Mouse (Mus musculus) CH12.LX (cell line): ENCODE results near the gene Lef1. TPM values are rescaled to one million over a fixed set of nuclear protein-coding genes. Genes with fewer than 3 reads are reported as not detected.

Experiments
- DNase-seq: peaks from one replicate; pipeline ENCODE4 v3.0.0-alpha.2; 2013; ENCODE audit errors: extremely low read depth
- H3K27ac ChIP-seq: 2 replicates; pipeline ENCODE4 v1.5.1; 2012; ENCODE audit warnings: low read depth, mild to moderate bottlenecking, control low read depth, moderate library complexity; ENCODE audit not compliant: insufficient read depth
- H3K27me3 ChIP-seq: replicated peaks from 2 replicates; pipeline ENCODE3; 2012; ENCODE audit warnings: inconsistent platforms
- H3K36me3 ChIP-seq, 2 experiments: replicated peaks in 1 of 2; 2 replicates each; pipeline versions ENCODE3 to v1.6.1; 2012; ENCODE audit warnings: inconsistent platforms in 1 of 2, low read length in 1 of 2, mild to moderate bottlenecking in 1 of 2, mixed read lengths in 1 of 2, moderate library complexity in 1 of 2; ENCODE audit not compliant: control insufficient read depth in 1 of 2, insufficient read depth in 1 of 2
- H3K4me1 ChIP-seq, 2 experiments: 2 replicates each; pipeline ENCODE4 v1.6.1; 2012; ENCODE audit warnings: inconsistent platforms in 1 of 2, moderate library complexity in 1 of 2; ENCODE audit not compliant: insufficient read depth in 2 of 2, control insufficient read depth in 1 of 2
- H3K4me2 ChIP-seq: 2 replicates; pipeline ENCODE4 v1.6.1; 2012; ENCODE audit warnings: low read depth, mild to moderate bottlenecking, control low read depth; ENCODE audit not compliant: poor library complexity, insufficient read depth, severe bottlenecking
- H3K4me3 ChIP-seq, 3 experiments: fragments of 150-350 bp in 1 of 3; sonication (generic) in 1 of 3; replicated peaks in 1 of 3; 2 replicates each; pipeline versions ENCODE3 to v1.5.1; 2011 to 2012; ENCODE audit warnings: low read depth in 2 of 3, low read length in 2 of 3, mild to moderate bottlenecking in 2 of 3, moderate library complexity in 2 of 3, control low read depth in 1 of 3, improper control_type of control experiment in 1 of 3, inconsistent platforms in 1 of 3, mixed read lengths in 1 of 3; ENCODE audit not compliant: poor library complexity in 1 of 3
- H3K79me2 ChIP-seq: replicated peaks from 2 replicates; pipeline ENCODE4 v1.6.1; 2012; ENCODE audit warnings: mild to moderate bottlenecking, moderate library complexity; ENCODE audit not compliant: control insufficient read depth, poor library complexity, insufficient read depth, severe bottlenecking; ENCODE audit errors: extremely low read depth
- H3K9ac ChIP-seq: 2 replicates; pipeline ENCODE4 v1.6.1; 2012; ENCODE audit warnings: low read depth, mild to moderate bottlenecking, control low read depth, moderate library complexity; ENCODE audit not compliant: insufficient read depth
- H3K9me3 ChIP-seq: replicated peaks from 2 replicates; pipeline ENCODE3; 2012; ENCODE audit warnings: low read length, inconsistent platforms, mixed read lengths
- BHLHE40 ChIP-seq: IDR thresholded peaks from 2 replicates; pipeline ENCODE4 v1.6.1; 2011; ENCODE audit warnings: mild to moderate bottlenecking, low read depth, low read length, improper control_type of control experiment
- CHD1 ChIP-seq: IDR thresholded peaks from 2 replicates; pipeline ENCODE4 v1.6.1; 2012; ENCODE audit warnings: low read depth, low read length, improper control_type of control experiment, inconsistent platforms
- CHD2 ChIP-seq: IDR thresholded peaks from 2 replicates; pipeline ENCODE4 v1.6.1; 2011; ENCODE audit warnings: low read length, improper control_type of control experiment
- CTCF ChIP-seq, 2 experiments: IDR thresholded peaks in 1 of 2; conservative IDR thresholded peaks in 1 of 2; 2 replicates each; pipeline ENCODE4 v1.5.1; 2011 to 2012; ENCODE audit warnings: low read depth in 2 of 2, low read length in 2 of 2, improper control_type of control experiment in 1 of 2, inconsistent platforms in 1 of 2, mild to moderate bottlenecking in 1 of 2, moderate library complexity in 1 of 2
- E2F4 ChIP-seq: IDR thresholded peaks from 2 replicates; pipeline ENCODE4 v1.6.1; 2011; ENCODE audit warnings: low read depth, low read length, improper control_type of control experiment; ENCODE audit not compliant: insufficient replicate concordance
- EP300 ChIP-seq: IDR thresholded peaks from 2 replicates; pipeline ENCODE4 v1.6.1; 2011; ENCODE audit warnings: low read length, improper control_type of control experiment
- ETS1 ChIP-seq: conservative IDR thresholded peaks from 2 replicates; pipeline ENCODE4 v1.6.1; 2012; ENCODE audit warnings: low read depth, mild to moderate bottlenecking, inconsistent platforms, low read length, improper control_type of control experiment, moderate library complexity
- GABPA ChIP-seq: IDR thresholded peaks from 2 replicates; pipeline ENCODE4 v1.6.1; 2012; ENCODE audit warnings: low read depth, low read length, improper control_type of control experiment, inconsistent platforms; ENCODE audit not compliant: insufficient replicate concordance
- HCFC1 ChIP-seq: IDR thresholded peaks from 2 replicates; pipeline ENCODE4 v1.6.1; 2012; ENCODE audit warnings: low read depth, mild to moderate bottlenecking, inconsistent platforms, low read length, improper control_type of control experiment
- IRF4 ChIP-seq: IDR thresholded peaks from 2 replicates; pipeline ENCODE4 v1.6.1; 2014; ENCODE audit warnings: low read depth, mild to moderate bottlenecking, inconsistent platforms, low read length, improper control_type of control experiment
- JUN ChIP-seq: IDR thresholded peaks from 2 replicates; pipeline ENCODE4 v1.6.1; 2011; ENCODE audit warnings: low read depth, mild to moderate bottlenecking, low read length, improper control_type of control experiment, moderate library complexity; ENCODE audit not compliant: insufficient read depth
- JUND ChIP-seq: conservative IDR thresholded peaks from 2 replicates; pipeline ENCODE4 v1.6.1; 2011; ENCODE audit warnings: low read depth, low read length, improper control_type of control experiment
- MAFK ChIP-seq: IDR thresholded peaks from 2 replicates; pipeline ENCODE4 v1.6.1; 2011; ENCODE audit warnings: low read length, improper control_type of control experiment; ENCODE audit not compliant: insufficient replicate concordance
- MAX ChIP-seq: IDR thresholded peaks from 2 replicates; pipeline ENCODE4 v1.6.1; 2011; ENCODE audit warnings: low read length, improper control_type of control experiment
- MAZ ChIP-seq: IDR thresholded peaks from 2 replicates; pipeline ENCODE4 v1.6.1; 2012; ENCODE audit warnings: low read depth, mild to moderate bottlenecking, inconsistent platforms, low read length, improper control_type of control experiment, moderate library complexity
- MXI1 ChIP-seq: IDR thresholded peaks from 2 replicates; pipeline ENCODE4 v1.6.1; 2011; ENCODE audit warnings: mild to moderate bottlenecking, low read depth, low read length, improper control_type of control experiment
- MYC ChIP-seq: IDR thresholded peaks from 2 replicates; pipeline ENCODE4 v1.6.1; 2011; ENCODE audit warnings: low read depth, mild to moderate bottlenecking, improper control_type of control experiment, low read length
- NELFE ChIP-seq: IDR thresholded peaks from 2 replicates; pipeline ENCODE4 v1.6.1; 2011; ENCODE audit warnings: low read depth, low read length, improper control_type of control experiment
- NRF1 ChIP-seq: IDR thresholded peaks from 2 replicates; pipeline ENCODE4 v1.6.1; 2014; ENCODE audit warnings: low read depth, mild to moderate bottlenecking, inconsistent platforms, low read length, improper control_type of control experiment, moderate library complexity
- PAX5 ChIP-seq: IDR thresholded peaks from 2 replicates; pipeline ENCODE4 v1.6.1; 2012; ENCODE audit warnings: low read length, inconsistent platforms, mixed read lengths
- POLR2A ChIP-seq: IDR thresholded peaks from 2 replicates; pipeline ENCODE4 v1.6.1; 2011; ENCODE audit warnings: low read depth, mild to moderate bottlenecking, improper control_type of control experiment, low read length
- POLR2AphosphoS2 ChIP-seq: IDR thresholded peaks from 2 replicates; pipeline ENCODE4 v1.6.1; 2011; ENCODE audit warnings: low read depth, low read length, improper control_type of control experiment
- RAD21 ChIP-seq: IDR thresholded peaks from 2 replicates; pipeline ENCODE4 v1.6.1; 2011; ENCODE audit warnings: low read depth, mild to moderate bottlenecking, low read length, improper control_type of control experiment, moderate library complexity
- RCOR1 ChIP-seq: conservative IDR thresholded peaks from 2 replicates; pipeline ENCODE4 v1.6.1; 2012; ENCODE audit warnings: low read depth, mild to moderate bottlenecking, inconsistent platforms, low read length, improper control_type of control experiment
- SIN3A ChIP-seq: IDR thresholded peaks from 2 replicates; pipeline ENCODE4 v1.6.1; 2012; ENCODE audit warnings: low read length, improper control_type of control experiment, inconsistent platforms
- UBTF ChIP-seq: IDR thresholded peaks from 2 replicates; pipeline ENCODE4 v1.6.1; 2012; ENCODE audit warnings: low read depth, mild to moderate bottlenecking, inconsistent platforms, low read length, improper control_type of control experiment, moderate library complexity
- USF2 ChIP-seq: conservative IDR thresholded peaks from 2 replicates; pipeline ENCODE4 v1.6.1; 2011; ENCODE audit warnings: low read depth, low read length, improper control_type of control experiment
- ZKSCAN1 ChIP-seq: IDR thresholded peaks from 2 replicates; pipeline ENCODE4 v1.6.1; 2012; ENCODE audit warnings: low read depth, inconsistent platforms, low read length, improper control_type of control experiment, borderline replicate concordance
- ZMIZ1 ChIP-seq: IDR thresholded peaks from 2 replicates; pipeline ENCODE4 v1.6.1; 2012; ENCODE audit warnings: low read depth, mild to moderate bottlenecking, inconsistent platforms, low read length, improper control_type of control experiment
- ZNF384 ChIP-seq: IDR thresholded peaks from 2 replicates; pipeline ENCODE4 v1.6.1; 2012; ENCODE audit warnings: low read depth, low read length, improper control_type of control experiment, inconsistent platforms
- dilution Hi-C: fragments of 300-500 bp; cut with MboI; formaldehyde crosslinking; loops from 2 replicates; pipeline ENCODE4 v1.14.3; 2020; ENCODE audit warnings: low sequenced_read_pairs; ENCODE audit not compliant: extremely low pct_unique_long_range_greater_than_20kb, extremely low pct_ligation_motif_present
- in situ Hi-C: fragments of 300-500 bp; cut with MboI; formaldehyde crosslinking; loops from 3 replicates; pipeline ENCODE4 v1.14.3; 2019; ENCODE audit warnings: low sequenced_read_pairs, low pct_ligation_motif_present, low pct_unique_long_range_greater_than_20kb, mixed read lengths
- polyA plus RNA-seq: library from polyadenylated mRNA; unstranded; fragments of >175 nt; gene quantifications from 2 replicates; pipeline ENCODE4 v1.2.1, GENCODE M21; 2012; ENCODE audit warnings: low read depth; ENCODE audit not compliant: insufficient read length
- total RNA-seq, 2 experiments: library from RNA; depleted of rRNA; stranded (reverse); fragments of 300-350 nt in 1 of 2; fragments of >200 nt in 1 of 2; gene quantifications; 2 replicates each; pipeline ENCODE4 v1.2.3; 2012 to 2014

The Lef1 gene
- total and polyA plus RNA-seq, 3 experiments: 1.8 to 14.5 (median 4.4) TPM

DNA sequence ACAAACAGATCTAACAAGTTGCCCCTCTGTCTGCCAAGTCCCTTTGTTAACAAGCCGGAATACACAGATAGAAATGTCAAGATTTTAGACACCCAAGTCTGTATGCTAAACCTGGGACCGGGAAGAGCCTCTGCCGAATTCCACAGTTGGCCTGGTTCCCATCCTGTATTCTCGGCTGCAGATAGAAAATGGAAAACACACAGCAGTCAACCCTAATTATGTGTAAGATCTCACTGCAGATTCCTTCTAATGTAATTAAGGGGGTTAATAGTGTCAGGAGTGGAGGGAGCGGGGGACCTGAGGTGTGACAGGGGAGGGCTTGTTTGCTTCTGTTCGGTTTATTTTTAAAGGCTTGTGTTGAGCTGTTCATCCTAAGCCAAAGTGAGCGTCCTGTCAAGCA, 50.6 kb downstream of the Lef1 start:
- in situ Hi-C loops: no loop called here
- dilution Hi-C loops: no loop called here
- peaks cover 18% of the 10 kb centered on the region for H3K9me3 ChIP-seq
- H3K79me2 ChIP-seq: 0 out of 2 replicates have a peak, but pooled peaks cover 4% of the 10 kb centered on the region
- H3K27ac ChIP-seq: no peak overlapping the region
- no peak overlapping the region for H3K4me2 ChIP-seq
- no peak overlapping the region for H3K4me3 ChIP-seq
- peaks cover 12 to 16% of the 10 kb centered on the region in 2 experiments for H3K4me1 ChIP-seq
- H3K9ac ChIP-seq: no peak overlapping the region
- TF ChIP-seq PAX5: no peak
- no peak for TF ChIP-seq EP300
- TF ChIP-seq MYC: no peak
- no peak for TF ChIP-seq POLR2A
- TF ChIP-seq POLR2AphosphoS2: no peak
- TF ChIP-seq RCOR1: no peak
- no peak for TF ChIP-seq RAD21
- no peak for TF ChIP-seq USF2
- no peak for TF ChIP-seq GABPA
- TF ChIP-seq HCFC1: no peak
- TF ChIP-seq NRF1: no peak
- no peak for TF ChIP-seq CHD1
- TF ChIP-seq ZKSCAN1: no peak
- no peak for TF ChIP-seq BHLHE40
- no peak for TF ChIP-seq ZMIZ1
- TF ChIP-seq E2F4: no peak
- TF ChIP-seq MAFK: no peak
- no peak for TF ChIP-seq CHD2
- no peak for DNase-seq
- H3K27me3 ChIP-seq: no peaks in the 10 kb centered on the region
- peaks cover 3 to 15% of the 10 kb centered on the region in 2 experiments for H3K36me3 ChIP-seq

DNA sequence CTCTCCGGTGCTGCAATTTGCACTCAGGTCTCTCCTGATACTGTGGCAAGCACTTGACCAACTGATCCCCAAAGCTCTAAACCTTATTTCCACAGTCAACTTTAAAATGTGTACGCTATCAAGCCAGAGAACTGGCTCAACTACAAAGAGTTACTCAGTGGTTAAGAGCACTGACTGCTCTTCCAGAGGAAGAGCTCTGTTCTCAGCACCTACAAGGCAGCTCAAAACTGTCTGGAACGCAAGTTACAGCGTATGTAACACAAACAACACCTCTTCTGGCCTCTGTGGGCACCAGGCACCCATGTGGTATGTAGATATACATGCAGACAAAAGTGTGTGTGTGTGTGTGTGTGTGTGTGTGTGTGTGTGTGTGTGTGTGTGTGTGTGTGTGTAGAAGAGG, 57.5 kb downstream of the Lef1 start:
- TF ChIP-seq PAX5 (no peak), NELFE (no peak), JUN (no peak), MAZ (no peak), HCFC1 (no peak), IRF4 (no peak), RCOR1 (no peak), ETS1 (no peak), POLR2AphosphoS2 (no peak), RAD21 (no peak), USF2 (no peak), MXI1 (no peak), SIN3A (no peak), CTCF (conservative IDR thresholded peaks at IDR 0.05 in 1 of 2, IDR thresholded peaks at IDR 0.05 in 1 of 2; ENCODE audit: low read depth in 2 of 2, low read length in 2 of 2) (no peak), ZNF384 (no peak), MAX (no peak), JUND (no peak), ZKSCAN1 (no peak), E2F4 (no peak), UBTF (no peak)
- Histone ChIP-seq H3K9ac (no peak overlapping the region), H3K79me2 (peaks cover 8% of the 10 kb centered on the region), H3K27me3 (no peaks in the 10 kb centered on the region), H3K9me3 (no peaks in the 10 kb centered on the region), H3K4me2 (no peak overlapping the region), H3K36me3 (no peaks in the 10 kb centered on the region), H3K4me1 (peaks cover 9 to 21% of the 10 kb centered on the region in 2 experiments), H3K4me3 (no peak overlapping the region), H3K27ac (peak overlapping the region; percentile 19; the same call in 1 of the 2 replicates)
- in situ Hi-C loops: no loop called here
- dilution Hi-C loops: no loop called here
- DNase-seq: no peak
